ENCODE assay signal across 8 mouse cellular contexts in genomic region chr3:51708746-51709411, GRCm38 (mm10). TPM values are rescaled to one million over a fixed set of nuclear protein-coding genes. Genes with fewer than 3 reads are reported as not detected.
A peak's percentile ranks its signal among the peaks of the same experiment; 100 is the strongest.
DNase-seq lines count a peak whose midpoint lies in the region; ATAC-seq lines count a peak whose summit lies in the region.

No protein-coding gene starts in this region.

- peak overlapping the region; percentile 71; the same call in 1 of the 2 replicates for H3K27ac ChIP-seq in hindbrain, embryonic 14.5 days

- DNase-seq in T-cell, adult 2 months (ENCODE audit: low spot score): peak; percentile 23
- DNase-seq in cerebellum, adult 9-10 months: peak; percentile 98
- peak; percentile 94 for DNase-seq in gastrocnemius, adult 18-20 months (ENCODE audit: low spot score)
- DNase-seq in hindbrain, embryonic 14.5 days (ENCODE audit: low spot score): peak; percentile 53
- DNase-seq in layer of hippocampus, postnatal 36 days: peak; percentile 69 to 74
- DNase-seq in lung, postnatal 36 days: peak; percentile 96
- peak; percentile 70 to 81 for DNase-seq in right cerebral cortex, postnatal 36 days (ENCODE audit: low spot score in 2 of 2)

- no peak overlapping the region for H3K4me3 ChIP-seq in hindbrain, embryonic 14.5 days (replicated peaks; ENCODE audit: low read length)

- WGBS in hindbrain, embryonic 14.5 days: 59% methylated on average over 21 of the region's 21 CpGs

- ATAC-seq in hindbrain, embryonic 14.5 days (ENCODE audit: low FRiP score): peak; percentile 73
- no peak for ATAC-seq in activated CD4-positive, CD25-positive, alpha-beta regulatory T cell, adult 4 months

- H3K9me3 ChIP-seq in hindbrain, embryonic 14.5 days (ENCODE audit: control insufficient read depth, low read length): no peaks in the 10 kb centered on the region

- no peak overlapping the region; the same call in 1 of the 2 replicates for H3K4me2 ChIP-seq in hindbrain, embryonic 14.5 days (replicated peaks)

- H3K27me3 ChIP-seq in hindbrain, embryonic 14.5 days (ENCODE audit: control insufficient read depth, insufficient read depth, low read length): no peaks in the 10 kb centered on the region

- 0 out of 2 replicates have a peak, but pooled peaks cover 11% of the 10 kb centered on the region for H3K4me1 ChIP-seq in hindbrain, embryonic 14.5 days (replicated peaks; ENCODE audit: control insufficient read depth, insufficient read depth, low read length)

- no peaks in the 10 kb centered on the region for H3K36me3 ChIP-seq in hindbrain, embryonic 14.5 days (replicated peaks; ENCODE audit: control insufficient read depth, insufficient read depth)

- no peak overlapping the region for H3K9ac ChIP-seq in hindbrain, embryonic 14.5 days

RNA-seq across cellular contexts. Expression of gene Mgst2, which starts 48.7 kb away (rescaled TPM):
- under 1 TPM in 1 of 2 experiments, not detected in 1; 0.37 TPM for total RNA-seq in gastrocnemius, adult 18-20 months (2021)
- 0.52 and 0.82 TPM in 2 replicates for polyA plus RNA-seq in hindbrain, embryonic 14.5 days (2014; fragmentation: Nextera tagmentation; extraction: Ambion mirVana)
- not detected for total RNA-seq in layer of hippocampus, postnatal 36 days (2021)
- 100 to 1,000 TPM in 1 of 2 experiments, 10 to 100 TPM in 1; 82.2 to 161 TPM for polyA plus RNA-seq in activated CD4-positive, CD25-positive, alpha-beta regulatory T cell, adult 4 months (2017; shearing (Covaris generic))

Comparison
In these comparisons a context has a peak if more than half of its experiments do, and no peak if none do; other contexts are left out.
1. DNase-seq: peak in every context shown above with its lines; median percentile 98 in cerebellum, adult 9-10 months; 96 in lung, postnatal 36 days; 94 in gastrocnemius, adult 18-20 months; 76 in right cerebral cortex, postnatal 36 days; 72 in layer of hippocampus, postnatal 36 days; 53 in hindbrain, embryonic 14.5 days; 23 in T-cell, adult 2 months.